Mouse (Mus musculus) olfactory bulb, adult 2 months (tissue): ENCODE results near the gene Tes. TPM values are rescaled to one million over a fixed set of nuclear protein-coding genes. Genes with fewer than 3 reads are reported as not detected.

ENCODE experiments used
- H3K27ac ChIP-seq: fragments of 200-500 bp; 2 replicates; pipeline ENCODE4 v1.5.1; 2012; ENCODE audit warnings: low read depth, low read length; ENCODE audit not compliant: insufficient read depth
- H3K4me1 ChIP-seq: fragments of 200-500 bp; 2 replicates; pipeline ENCODE4 v1.6.1; 2012; ENCODE audit warnings: low read length; ENCODE audit not compliant: control insufficient read depth, insufficient read depth
- H3K4me3 ChIP-seq: fragments of 200-500 bp; 2 replicates; pipeline ENCODE4 v1.5.1; 2012; ENCODE audit warnings: mild to moderate bottlenecking, low read depth, low read length, moderate library complexity; ENCODE audit not compliant: insufficient read depth
- CTCF ChIP-seq: fragments of 200-500 bp; IDR thresholded peaks from 2 replicates; pipeline ENCODE4 v1.5.1; 2012; ENCODE audit warnings: low read depth, mild to moderate bottlenecking, low read length, moderate library complexity; ENCODE audit not compliant: insufficient read depth
- POLR2A ChIP-seq: fragments of 200-500 bp; IDR thresholded peaks from 2 replicates; pipeline ENCODE4 v1.6.1; 2012; ENCODE audit warnings: mild to moderate bottlenecking, low read depth, low read length, moderate library complexity; ENCODE audit not compliant: insufficient read depth
- WGBS: fragments of 180-500 bp; shearing (Covaris S2); methylation state at CpG from one replicate; pipeline ENCODE4 v1.1.7; 2018; 5-methylcytosine and 5-hydroxymethylcytosine counted together
- polyA plus RNA-seq: library from polyadenylated mRNA; stranded (reverse); fragments of >200 nt; gene quantifications from 2 replicates; pipeline ENCODE4 v1.2.4, GENCODE M21; 2012; ENCODE audit warnings: low replicate concordance; ENCODE audit not compliant: missing spikeins, insufficient read depth, insufficient read length

Tes gene
- polyA plus RNA-seq, 1 experiment = not detected

GRCm38 (mm10) chr6:17072763-17073484 is 8.0 kb downstream of the Tes start:
- H3K27ac ChIP-seq = no peak overlapping the region
- WGBS = 86% methylated on average over 7 of the region's 7 CpGs
- H3K4me1 ChIP-seq = no peaks in the 10 kb centered on the region
- TF ChIP-seq POLR2A = no peak
- no peak for TF ChIP-seq CTCF
- H3K4me3 ChIP-seq = no peak overlapping the region

- 74% methylated on average over 9 of the region's 9 CpGs for WGBS
- no peak overlapping the region for H3K27ac ChIP-seq
- H3K4me1 ChIP-seq = no peaks in the 10 kb centered on the region
- TF ChIP-seq POLR2A (no peak), CTCF (no peak)
- no peak overlapping the region for H3K4me3 ChIP-seq
Measured at GRCm38 (mm10) chr6:17077270-17077669, 12.3 kb downstream of the Tes start.

GRCm38 (mm10) chr6:17077720-17078119 is 12.8 kb downstream of the Tes start:
- TF ChIP-seq POLR2A (no peak), CTCF (no peak)
- no peaks in the 10 kb centered on the region for H3K4me1 ChIP-seq
- no peak overlapping the region for H3K27ac ChIP-seq
- 37% methylated on average over 3 of the region's 3 CpGs for WGBS
- H3K4me3 ChIP-seq = no peak overlapping the region

- no peak for TF ChIP-seq CTCF
- TF ChIP-seq POLR2A = no peak
- H3K4me1 ChIP-seq = no peaks in the 10 kb centered on the region
- no peak overlapping the region for H3K27ac ChIP-seq
- WGBS = 74% methylated on average over 5 of the region's 5 CpGs
- no peak overlapping the region for H3K4me3 ChIP-seq
Measured at GRCm38 (mm10) chr6:17079304-17079703, 14.4 kb downstream of the Tes start.

GRCm38 (mm10) chr6:17079826-17080225 is 14.9 kb downstream of the Tes start:
- Histone ChIP-seq H3K27ac (no peak overlapping the region), H3K4me1 (no peaks in the 10 kb centered on the region), H3K4me3 (no peak overlapping the region)
- TF ChIP-seq CTCF (no peak), POLR2A (no peak)
- 77% methylated on average over 5 of the region's 5 CpGs for WGBS

GRCm38 (mm10) chr6:17082238-17082637 is 17.3 kb downstream of the Tes start:
- 90% methylated on average over 4 of the region's 4 CpGs for WGBS
- no peak overlapping the region for H3K4me3 ChIP-seq

GRCm38 (mm10) chr6:17082800-17083199 is 17.9 kb downstream of the Tes start:
- H3K4me3 ChIP-seq = no peak overlapping the region
- H3K4me1 ChIP-seq = no peaks in the 10 kb centered on the region
- H3K27ac ChIP-seq = no peak overlapping the region
- 89% methylated on average over 5 of the region's 5 CpGs for WGBS
- TF ChIP-seq POLR2A (no peak), CTCF (no peak)

More at GRCm38 (mm10) chr6:17082238-17082637, 17.3 kb downstream of the Tes start:
- Histone ChIP-seq H3K27ac (no peak overlapping the region), H3K4me1 (no peaks in the 10 kb centered on the region)
- TF ChIP-seq POLR2A (no peak), CTCF (no peak)

- no peak for TF ChIP-seq POLR2A
- TF ChIP-seq CTCF = no peak
- Histone ChIP-seq H3K4me3 (no peak overlapping the region), H3K4me1 (no peaks in the 10 kb centered on the region), H3K27ac (no peak overlapping the region)
- 62% methylated on average over 6 of the region's 6 CpGs for WGBS
Measured at GRCm38 (mm10) chr6:17087485-17087884, 22.5 kb downstream of the Tes start.

GRCm38 (mm10) chr6:17097301-17097700 is 32.4 kb downstream of the Tes start:
- Histone ChIP-seq H3K4me1 (no peaks in the 10 kb centered on the region), H3K4me3 (no peak overlapping the region), H3K27ac (no peak overlapping the region)
- WGBS = 89% methylated on average over 8 of the region's 8 CpGs
- TF ChIP-seq POLR2A (no peak), CTCF (no peak)
